Mouse (Mus musculus): ENCODE data around the gene Uqcrfs1. TPM values are rescaled to one million over a fixed set of nuclear protein-coding genes. Genes with fewer than 3 reads are reported as not detected.
A peak's percentile ranks its signal among the peaks of the same experiment; 100 is the strongest.

The Uqcrfs1 gene
- polyA plus RNA-seq, 1 experiment, result 61.8 TPM

- Histone ChIP-seq H3K36me3 (ENCODE audit: control insufficient read depth, insufficient read depth, low read length) (no peaks in the 10 kb centered on the region), H3K27ac (ENCODE audit: insufficient read depth, low read length) (no peak overlapping the region), H3K4me1 (ENCODE audit: control insufficient read depth, insufficient read depth, insufficient read length) (no peaks in the 10 kb centered on the region), H3K27me3 (ENCODE audit: control insufficient read depth, insufficient read depth, low read length) (no peaks in the 10 kb centered on the region), H3K4me3 (ENCODE audit: extremely low read depth, insufficient read depth, insufficient read length) (no peak overlapping the region)
- 91% methylated on average over 7 of the region's 7 CpGs for WGBS
- TF ChIP-seq CTCF (IDR thresholded peaks at IDR 0.05; ENCODE audit: extremely low read depth, insufficient read depth, insufficient read length, insufficient replicate concordance) (no peak), POLR2A (IDR thresholded peaks at IDR 0.05; ENCODE audit: low read depth, low read length) (no peak)
- no peak for DNase-seq (ENCODE audit: low read depth in 1 of 2, low spot score in 2 of 2)
Measured at GRCm38 (mm10) chr13:30567571-30567970, 22.4 kb upstream of the Uqcrfs1 start.

GRCm38 (mm10) chr13:30566767-30567166 lies 21.6 kb upstream of the Uqcrfs1 start:
- TF ChIP-seq CTCF (IDR thresholded peaks at IDR 0.05; ENCODE audit: extremely low read depth, insufficient read depth, insufficient read length, insufficient replicate concordance) (peak; percentile 83; the same call in 1 of the 2 replicates), POLR2A (IDR thresholded peaks at IDR 0.05; ENCODE audit: low read depth, low read length) (no peak)
- H3K36me3 ChIP-seq (ENCODE audit: control insufficient read depth, insufficient read depth, low read length), result no peaks in the 10 kb centered on the region
- DNase-seq (ENCODE audit: low read depth in 1 of 2, low spot score in 2 of 2), result peak in 1 of 2 experiments; percentile 69
- H3K27ac ChIP-seq (ENCODE audit: insufficient read depth, low read length), result no peak overlapping the region
- H3K4me1 ChIP-seq (ENCODE audit: control insufficient read depth, insufficient read depth, insufficient read length), result no peaks in the 10 kb centered on the region
- H3K27me3 ChIP-seq (ENCODE audit: control insufficient read depth, insufficient read depth, low read length), result no peaks in the 10 kb centered on the region
- 42% methylated on average over 8 of the region's 8 CpGs for WGBS
- H3K4me3 ChIP-seq (ENCODE audit: extremely low read depth, insufficient read depth, insufficient read length), result no peak overlapping the region

GRCm38 (mm10) chr13:30560603-30561002 lies 15.4 kb upstream of the Uqcrfs1 start:
- H3K27me3 ChIP-seq (ENCODE audit: control insufficient read depth, insufficient read depth, low read length), result no peaks in the 10 kb centered on the region
- DNase-seq (ENCODE audit: low read depth in 1 of 2, low spot score in 2 of 2), result no peak
- 88% methylated on average over 1 of the region's 1 CpGs for WGBS
- no peaks in the 10 kb centered on the region for H3K4me1 ChIP-seq (ENCODE audit: control insufficient read depth, insufficient read depth, insufficient read length)
- H3K36me3 ChIP-seq (ENCODE audit: control insufficient read depth, insufficient read depth, low read length), result no peaks in the 10 kb centered on the region
- TF ChIP-seq CTCF (IDR thresholded peaks at IDR 0.05; ENCODE audit: extremely low read depth, insufficient read depth, insufficient read length, insufficient replicate concordance) (no peak), POLR2A (IDR thresholded peaks at IDR 0.05; ENCODE audit: low read depth, low read length) (no peak)
- H3K27ac ChIP-seq (ENCODE audit: insufficient read depth, low read length), result no peak overlapping the region
- no peak overlapping the region for H3K4me3 ChIP-seq (ENCODE audit: extremely low read depth, insufficient read depth, insufficient read length)

GRCm38 (mm10) chr13:30560052-30560451 lies 14.9 kb upstream of the Uqcrfs1 start:
- H3K36me3 ChIP-seq (ENCODE audit: control insufficient read depth, insufficient read depth, low read length), result no peaks in the 10 kb centered on the region
- TF ChIP-seq CTCF (IDR thresholded peaks at IDR 0.05; ENCODE audit: extremely low read depth, insufficient read depth, insufficient read length, insufficient replicate concordance), result no peak
- TF ChIP-seq POLR2A (IDR thresholded peaks at IDR 0.05; ENCODE audit: low read depth, low read length), result no peak
- H3K4me3 ChIP-seq (ENCODE audit: extremely low read depth, insufficient read depth, insufficient read length), result no peak overlapping the region
- H3K27me3 ChIP-seq (ENCODE audit: control insufficient read depth, insufficient read depth, low read length), result no peaks in the 10 kb centered on the region
- no peaks in the 10 kb centered on the region for H3K4me1 ChIP-seq (ENCODE audit: control insufficient read depth, insufficient read depth, insufficient read length)
- no peak for DNase-seq (ENCODE audit: low read depth in 1 of 2, low spot score in 2 of 2)
- no peak overlapping the region for H3K27ac ChIP-seq (ENCODE audit: insufficient read depth, low read length)
- WGBS, result 76% methylated on average over 5 of the region's 5 CpGs

GRCm38 (mm10) chr13:30557751-30558150 lies 12.6 kb upstream of the Uqcrfs1 start:
- no peak for DNase-seq (ENCODE audit: low read depth in 1 of 2, low spot score in 2 of 2)
- no peak for TF ChIP-seq CTCF (IDR thresholded peaks at IDR 0.05; ENCODE audit: extremely low read depth, insufficient read depth, insufficient read length, insufficient replicate concordance)
- TF ChIP-seq POLR2A (IDR thresholded peaks at IDR 0.05; ENCODE audit: low read depth, low read length), result no peak
- Histone ChIP-seq H3K4me3 (ENCODE audit: extremely low read depth, insufficient read depth, insufficient read length) (no peak overlapping the region), H3K4me1 (ENCODE audit: control insufficient read depth, insufficient read depth, insufficient read length) (no peaks in the 10 kb centered on the region), H3K27ac (ENCODE audit: insufficient read depth, low read length) (no peak overlapping the region), H3K36me3 (ENCODE audit: control insufficient read depth, insufficient read depth, low read length) (no peaks in the 10 kb centered on the region), H3K27me3 (ENCODE audit: control insufficient read depth, insufficient read depth, low read length) (no peaks in the 10 kb centered on the region)
- 53% methylated on average over 2 of the region's 2 CpGs for WGBS

GRCm38 (mm10) chr13:30553051-30553587 lies 8.0 kb upstream of the Uqcrfs1 start:
- Histone ChIP-seq H3K4me1 (ENCODE audit: control insufficient read depth, insufficient read depth, insufficient read length) (no peaks in the 10 kb centered on the region), H3K27ac (ENCODE audit: insufficient read depth, low read length) (no peak overlapping the region), H3K4me3 (ENCODE audit: extremely low read depth, insufficient read depth, insufficient read length) (no peak overlapping the region), H3K27me3 (ENCODE audit: control insufficient read depth, insufficient read depth, low read length) (no peaks in the 10 kb centered on the region), H3K36me3 (ENCODE audit: control insufficient read depth, insufficient read depth, low read length) (no peaks in the 10 kb centered on the region)
- TF ChIP-seq CTCF (IDR thresholded peaks at IDR 0.05; ENCODE audit: extremely low read depth, insufficient read depth, insufficient read length, insufficient replicate concordance) (peak; percentile 19; the same call in 1 of the 2 replicates), POLR2A (IDR thresholded peaks at IDR 0.05; ENCODE audit: low read depth, low read length) (no peak)
- no peak for DNase-seq (ENCODE audit: low read depth in 1 of 2, low spot score in 2 of 2)
- 8% methylated on average over 5 of the region's 5 CpGs for WGBS

DNA sequence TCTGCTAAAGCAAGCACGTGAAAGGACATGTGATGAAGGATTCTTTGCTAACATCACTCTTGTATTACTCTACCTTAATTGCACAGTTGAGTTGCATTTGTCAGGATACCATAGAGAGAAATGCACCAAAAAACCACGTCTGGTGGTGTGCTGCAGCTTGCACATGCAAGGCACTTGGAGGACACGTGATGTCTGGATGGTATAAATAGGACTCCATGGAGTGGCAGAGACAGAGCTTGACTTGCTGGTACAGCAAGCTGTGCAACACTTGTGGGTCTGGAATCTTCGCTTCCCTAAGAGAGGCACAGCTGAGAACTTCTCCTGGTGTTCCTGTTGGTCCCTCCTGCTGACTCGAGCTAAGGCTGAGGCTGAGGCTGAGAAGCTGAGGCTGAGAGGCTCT lies 4.2 kb upstream of the Uqcrfs1 start:
- Histone ChIP-seq H3K27ac (ENCODE audit: insufficient read depth, low read length) (no peak overlapping the region), H3K4me3 (ENCODE audit: extremely low read depth, insufficient read depth, insufficient read length) (no peak overlapping the region), H3K27me3 (ENCODE audit: control insufficient read depth, insufficient read depth, low read length) (no peaks in the 10 kb centered on the region), H3K36me3 (ENCODE audit: control insufficient read depth, insufficient read depth, low read length) (no peaks in the 10 kb centered on the region), H3K4me1 (ENCODE audit: control insufficient read depth, insufficient read depth, insufficient read length) (no peaks in the 10 kb centered on the region)
- no peak for TF ChIP-seq CTCF (IDR thresholded peaks at IDR 0.05; ENCODE audit: extremely low read depth, insufficient read depth, insufficient read length, insufficient replicate concordance)
- TF ChIP-seq POLR2A (IDR thresholded peaks at IDR 0.05; ENCODE audit: low read depth, low read length), result no peak
- DNase-seq (ENCODE audit: low read depth in 1 of 2, low spot score in 2 of 2), result no peak
- 79% methylated on average over 5 of the region's 5 CpGs for WGBS
